Mouse (Mus musculus): ENCODE results near the gene Tmem110. TPM values are rescaled to one million over a fixed set of nuclear protein-coding genes. Genes with fewer than 3 reads are reported as not detected.

The Tmem110 gene
- 26.7 and 27.5 TPM in 2 replicates for polyA plus RNA-seq (2014; fragmentation: Nextera tagmentation; extraction: Ambion mirVana)

DNA sequence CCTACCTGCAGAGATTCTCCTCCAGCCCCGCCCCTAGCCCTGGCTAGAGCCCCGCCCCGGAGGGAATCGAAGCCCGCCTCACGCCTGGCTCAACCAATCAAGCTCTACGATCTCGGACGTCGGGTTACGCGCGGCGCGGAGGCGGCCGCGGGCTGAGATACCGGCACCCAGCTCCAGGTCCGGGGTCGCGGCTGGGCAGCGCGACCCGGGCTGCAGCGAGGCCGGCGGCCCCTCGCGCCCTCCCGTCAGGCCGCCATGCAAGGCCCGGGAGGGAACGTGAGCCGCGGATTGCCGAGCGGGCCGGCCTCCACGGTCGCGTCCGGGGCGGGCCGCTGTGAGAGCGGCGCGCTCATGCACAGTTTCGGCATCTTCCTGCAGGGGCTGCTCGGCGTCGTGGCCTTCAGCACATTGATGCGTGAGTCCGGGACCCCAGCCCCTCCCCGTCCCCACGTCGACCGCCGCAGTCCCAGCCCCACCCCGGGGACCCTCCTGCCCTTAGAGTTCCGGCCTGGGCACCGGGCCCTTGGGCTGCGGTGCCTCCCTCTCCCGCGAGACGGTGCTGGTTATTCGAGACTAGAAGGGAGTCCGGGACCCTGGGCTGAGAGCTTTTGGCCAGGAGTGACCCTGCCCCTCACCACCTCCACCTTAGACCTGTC is at the start of gene Tmem110:
Tmem110 (plus strand) TSS at position 115 of the 656 bp plus-strand sequence.
- H3K27me3 ChIP-seq (ENCODE audit: control insufficient read depth, insufficient read depth, low read length), result no peaks in the 10 kb centered on the region
- peak within 1 kb of the TSS; percentile 33; the same call in 1 of the 2 replicates for H3K27ac ChIP-seq (ENCODE audit: low read length)
- peak within 1 kb of the TSS; percentile 81 for H3K9ac ChIP-seq (replicated peaks; ENCODE audit: low read depth, low read length)
- peaks cover 27% of the 10 kb centered on the region; the same call in 1 of the 2 replicates for H3K4me1 ChIP-seq (ENCODE audit: control insufficient read depth, insufficient read depth, low read length)
- no peaks in the 10 kb centered on the region for H3K9me3 ChIP-seq (ENCODE audit: control insufficient read depth, low read depth, low read length)
- H3K4me2 ChIP-seq (replicated peaks; ENCODE audit: low read depth, low read length), result peak within 1 kb of the TSS; percentile 90
- peak; percentile 94 for ATAC-seq (ENCODE audit: insufficient number of reproducible peaks, insufficient read depth, low FRiP score, low read depth)
- peak within 1 kb of the TSS; percentile 89 for H3K4me3 ChIP-seq (ENCODE audit: low read depth, low read length)
- WGBS, result under 1% methylated on average over 66 of the region's 68 CpGs
- no peaks in the 10 kb centered on the region for H3K36me3 ChIP-seq (ENCODE audit: control insufficient read depth, insufficient read depth, low read length)

GRCm38 (mm10) chr14:30784614-30785013 is 40.8 kb upstream of the Tmem110 start:
- ATAC-seq (ENCODE audit: insufficient number of reproducible peaks, insufficient read depth, low FRiP score, low read depth), result no peak
- 90% methylated on average over 6 of the region's 6 CpGs for whole genome bisulfite sequencing
- no peaks in the 10 kb centered on the region for H3K27me3 ChIP-seq (ENCODE audit: control insufficient read depth, insufficient read depth, low read length)

GRCm38 (mm10) chr14:30789471-30789870 is 35.9 kb upstream of the Tmem110 start:
- Histone ChIP-seq H3K4me1 (ENCODE audit: control insufficient read depth, insufficient read depth, low read length) (no peaks in the 10 kb centered on the region), H3K9me3 (ENCODE audit: control insufficient read depth, low read depth, low read length) (no peaks in the 10 kb centered on the region), H3K4me3 (ENCODE audit: low read depth, low read length) (no peak overlapping the region), H3K27me3 (ENCODE audit: control insufficient read depth, insufficient read depth, low read length) (no peaks in the 10 kb centered on the region), H3K4me2 (replicated peaks; ENCODE audit: low read depth, low read length) (no peak overlapping the region), H3K27ac (ENCODE audit: low read length) (no peak overlapping the region), H3K9ac (replicated peaks; ENCODE audit: low read depth, low read length) (no peak overlapping the region), H3K36me3 (ENCODE audit: control insufficient read depth, insufficient read depth, low read length) (peaks cover 11% of the 10 kb centered on the region)
- no peak for ATAC-seq (ENCODE audit: insufficient number of reproducible peaks, insufficient read depth, low FRiP score, low read depth)
- 44% methylated on average over 1 of the region's 1 CpGs for WGBS

More at GRCm38 (mm10) chr14:30784614-30785013, 40.8 kb upstream of the Tmem110 start:
- Histone ChIP-seq H3K9me3 (ENCODE audit: control insufficient read depth, low read depth, low read length) (no peaks in the 10 kb centered on the region), H3K36me3 (ENCODE audit: control insufficient read depth, insufficient read depth, low read length) (peaks cover 13% of the 10 kb centered on the region), H3K4me1 (ENCODE audit: control insufficient read depth, insufficient read depth, low read length) (no peaks in the 10 kb centered on the region), H3K4me2 (replicated peaks; ENCODE audit: low read depth, low read length) (no peak overlapping the region), H3K27ac (ENCODE audit: low read length) (no peak overlapping the region), H3K4me3 (ENCODE audit: low read depth, low read length) (no peak overlapping the region), H3K9ac (replicated peaks; ENCODE audit: low read depth, low read length) (no peak overlapping the region)

GRCm38 (mm10) chr14:30792871-30793270 is 32.5 kb upstream of the Tmem110 start:
- ATAC-seq (ENCODE audit: insufficient number of reproducible peaks, insufficient read depth, low FRiP score, low read depth), result no peak
- 82% methylated on average over 3 of the region's 3 CpGs for WGBS

DNA sequence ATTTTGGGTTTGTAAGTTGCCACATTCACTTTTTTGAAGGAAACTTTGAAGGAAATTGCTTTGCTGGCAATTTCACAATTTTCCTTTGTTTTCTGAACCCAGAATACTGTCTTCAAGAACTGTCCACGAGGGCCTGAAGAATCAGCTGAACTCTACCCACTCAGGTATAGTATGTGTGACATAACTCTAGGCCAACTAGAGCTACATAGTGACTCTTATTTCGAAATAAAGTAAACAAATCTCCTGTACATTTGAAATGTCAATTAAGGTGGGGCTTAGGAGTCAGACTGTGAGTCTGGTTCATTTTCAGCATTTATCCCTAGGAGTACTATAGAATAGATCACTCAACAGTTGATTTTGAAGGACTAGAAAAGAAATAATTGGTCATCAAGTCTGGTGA is 23.6 kb upstream of the Tmem110 start:
- H3K27ac ChIP-seq (ENCODE audit: low read length), result no peak overlapping the region
- H3K4me3 ChIP-seq (ENCODE audit: low read depth, low read length), result no peak overlapping the region
- peaks cover 7% of the 10 kb centered on the region for H3K36me3 ChIP-seq (ENCODE audit: control insufficient read depth, insufficient read depth, low read length)
- H3K27me3 ChIP-seq (ENCODE audit: control insufficient read depth, insufficient read depth, low read length), result no peaks in the 10 kb centered on the region
- WGBS, result 72% methylated on average over 2 of the region's 2 CpGs
- no peaks in the 10 kb centered on the region for H3K9me3 ChIP-seq (ENCODE audit: control insufficient read depth, low read depth, low read length)
- no peak overlapping the region for H3K9ac ChIP-seq (replicated peaks; ENCODE audit: low read depth, low read length)
- no peaks in the 10 kb centered on the region for H3K4me1 ChIP-seq (ENCODE audit: control insufficient read depth, insufficient read depth, low read length)
- H3K4me2 ChIP-seq (replicated peaks; ENCODE audit: low read depth, low read length), result no peak overlapping the region
- ATAC-seq (ENCODE audit: insufficient number of reproducible peaks, insufficient read depth, low FRiP score, low read depth), result 0 out of 2 replicates have a peak, but pooled peaks have one; percentile 28

More at GRCm38 (mm10) chr14:30792871-30793270, 32.5 kb upstream of the Tmem110 start:
- peaks cover 3% of the 10 kb centered on the region; the same call in 1 of the 2 replicates for H3K9me3 ChIP-seq (ENCODE audit: control insufficient read depth, low read depth, low read length)
- H3K4me1 ChIP-seq (ENCODE audit: control insufficient read depth, insufficient read depth, low read length), result no peaks in the 10 kb centered on the region
- H3K9ac ChIP-seq (replicated peaks; ENCODE audit: low read depth, low read length), result no peak overlapping the region
- no peak overlapping the region for H3K4me2 ChIP-seq (replicated peaks; ENCODE audit: low read depth, low read length)
- peaks cover 11% of the 10 kb centered on the region for H3K36me3 ChIP-seq (ENCODE audit: control insufficient read depth, insufficient read depth, low read length)
- H3K27ac ChIP-seq (ENCODE audit: low read length), result no peak overlapping the region
- no peaks in the 10 kb centered on the region for H3K27me3 ChIP-seq (ENCODE audit: control insufficient read depth, insufficient read depth, low read length)
- no peak overlapping the region for H3K4me3 ChIP-seq (ENCODE audit: low read depth, low read length)

GRCm38 (mm10) chr14:30821136-30821535 is 4.3 kb upstream of the Tmem110 start:
- Histone ChIP-seq H3K9ac (replicated peaks; ENCODE audit: low read depth, low read length) (no peak overlapping the region), H3K4me3 (ENCODE audit: low read depth, low read length) (no peak overlapping the region), H3K9me3 (ENCODE audit: control insufficient read depth, low read depth, low read length) (no peaks in the 10 kb centered on the region), H3K27ac (ENCODE audit: low read length) (no peak overlapping the region), H3K27me3 (ENCODE audit: control insufficient read depth, insufficient read depth, low read length) (no peaks in the 10 kb centered on the region), H3K4me1 (ENCODE audit: control insufficient read depth, insufficient read depth, low read length) (peaks cover under 1% of the 10 kb centered on the region; the same call in 1 of the 2 replicates), H3K36me3 (ENCODE audit: control insufficient read depth, insufficient read depth, low read length) (peaks cover 11% of the 10 kb centered on the region; the same call in 1 of the 2 replicates), H3K4me2 (replicated peaks; ENCODE audit: low read depth, low read length) (no peak overlapping the region)
- WGBS, result 70% methylated on average over 3 of the region's 3 CpGs
- no peak for ATAC-seq (ENCODE audit: insufficient number of reproducible peaks, insufficient read depth, low FRiP score, low read depth)

DNA sequence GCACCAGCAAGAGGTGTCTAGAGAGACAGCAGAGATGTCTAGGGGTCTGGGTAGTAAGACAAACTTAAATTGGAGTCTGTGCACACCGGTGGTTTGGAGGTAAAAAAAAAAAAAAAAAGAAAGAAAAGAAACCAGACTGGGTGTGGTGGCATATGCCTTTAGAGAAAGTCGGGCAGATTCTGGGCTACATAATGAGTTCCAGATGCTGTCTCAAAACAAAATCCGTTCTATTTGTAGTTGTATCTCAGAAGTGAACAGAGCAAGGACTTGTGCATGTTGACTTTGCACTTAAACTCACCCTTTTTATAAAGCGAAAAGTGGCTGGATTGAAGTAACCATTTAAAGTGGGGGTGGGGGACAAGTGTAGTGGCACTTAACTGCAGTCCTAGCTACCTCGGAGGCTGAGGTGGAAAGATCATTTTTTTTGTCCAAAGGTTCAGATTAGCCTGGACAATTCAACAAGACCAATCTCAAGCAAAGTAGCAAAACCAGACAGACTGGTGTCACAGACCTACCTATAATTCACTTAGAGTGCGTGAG is 864 bp upstream of the Tmem110 start:
- H3K36me3 ChIP-seq (ENCODE audit: control insufficient read depth, insufficient read depth, low read length), result 0 out of 2 replicates have a peak, but pooled peaks cover 3% of the 10 kb centered on the region
- ATAC-seq (ENCODE audit: insufficient number of reproducible peaks, insufficient read depth, low FRiP score, low read depth), result no peak
- H3K4me2 ChIP-seq (replicated peaks; ENCODE audit: low read depth, low read length), result no peak overlapping the region
- no peaks in the 10 kb centered on the region for H3K9me3 ChIP-seq (ENCODE audit: control insufficient read depth, low read depth, low read length)
- peaks cover 25% of the 10 kb centered on the region; the same call in 1 of the 2 replicates for H3K4me1 ChIP-seq (ENCODE audit: control insufficient read depth, insufficient read depth, low read length)
- no peak overlapping the region for H3K27ac ChIP-seq (ENCODE audit: low read length)
- H3K9ac ChIP-seq (replicated peaks; ENCODE audit: low read depth, low read length), result no peak overlapping the region
- no peak overlapping the region for H3K4me3 ChIP-seq (ENCODE audit: low read depth, low read length)
- WGBS, result 50% methylated on average over 6 of the region's 6 CpGs
- no peaks in the 10 kb centered on the region for H3K27me3 ChIP-seq (ENCODE audit: control insufficient read depth, insufficient read depth, low read length)

DNA sequence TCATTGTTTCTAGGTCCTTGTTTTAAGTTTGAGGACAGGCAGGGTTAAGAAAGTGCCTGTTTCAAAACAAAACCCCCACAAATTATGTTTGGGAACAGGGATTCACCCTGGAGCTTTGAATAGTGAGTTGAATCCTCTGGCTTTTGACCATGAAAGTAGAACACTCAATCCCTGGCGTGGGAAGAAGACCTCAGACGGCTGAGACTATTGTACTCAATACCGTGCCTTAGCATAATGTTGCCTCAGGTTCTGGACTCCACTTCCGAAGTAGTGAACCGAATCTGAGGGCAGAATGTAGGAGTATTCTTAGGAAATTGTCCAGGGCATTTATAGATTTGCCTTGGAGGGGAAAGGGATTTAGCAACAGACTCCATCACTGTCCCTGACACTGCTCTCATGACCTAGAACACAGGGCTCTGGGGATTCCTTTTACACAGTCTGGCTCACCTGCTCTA is 342 bp upstream of the Tmem110 start:
- ATAC-seq (ENCODE audit: insufficient number of reproducible peaks, insufficient read depth, low FRiP score, low read depth), result no peak
- no peak overlapping the region for H3K27ac ChIP-seq (ENCODE audit: low read length)
- H3K9ac ChIP-seq (replicated peaks; ENCODE audit: low read depth, low read length), result peak overlapping the region; percentile 81; the same call in 1 of the 2 replicates
- no peaks in the 10 kb centered on the region for H3K9me3 ChIP-seq (ENCODE audit: control insufficient read depth, low read depth, low read length)
- no peaks in the 10 kb centered on the region for H3K27me3 ChIP-seq (ENCODE audit: control insufficient read depth, insufficient read depth, low read length)
- WGBS, result 37% methylated on average over 5 of the region's 5 CpGs
- H3K4me1 ChIP-seq (ENCODE audit: control insufficient read depth, insufficient read depth, low read length), result peaks cover 27% of the 10 kb centered on the region; the same call in 1 of the 2 replicates
- peak overlapping the region; percentile 89 for H3K4me3 ChIP-seq (ENCODE audit: low read depth, low read length)
- peak overlapping the region; percentile 90; the same call in 1 of the 2 replicates for H3K4me2 ChIP-seq (replicated peaks; ENCODE audit: low read depth, low read length)
- H3K36me3 ChIP-seq (ENCODE audit: control insufficient read depth, insufficient read depth, low read length), result 0 out of 2 replicates have a peak, but pooled peaks cover 3% of the 10 kb centered on the region
